Mouse (Mus musculus) limb, embryonic 15.5 days (tissue): ENCODE data around the gene Ankrd66. TPM values are rescaled to one million over a fixed set of nuclear protein-coding genes. Genes with fewer than 3 reads are reported as not detected.
"Not testable (repeated sequence)": the region's sequence is repeated elsewhere in the genome, so short reads cannot be mapped to it uniquely, and the experiment has no call there.

Source experiments
- ATAC-seq: fragments of 200-750 bp; cut with Nextera tagmentation; 2 replicates; pipeline ENCODE4 v1.8.0; 2017; ENCODE audit warnings: low read depth, moderate TSS enrichment; ENCODE audit not compliant: insufficient number of reproducible peaks, low FRiP score, low TSS enrichment
- H3K27ac ChIP-seq: fragments of 300-500 bp; sonication (generic); 2 replicates; pipeline ENCODE4 v1.5.1; 2015; ENCODE audit warnings: moderate library complexity, mild to moderate bottlenecking, inconsistent platforms
- H3K27me3 ChIP-seq: fragments of 300-500 bp; sonication (generic); 2 replicates; pipeline ENCODE4 v1.6.1; 2015; ENCODE audit warnings: inconsistent platforms
- H3K36me3 ChIP-seq: fragments of 300-500 bp; sonication (generic); 2 replicates; pipeline ENCODE4 v1.6.1; 2015; ENCODE audit warnings: inconsistent platforms
- H3K4me1 ChIP-seq: fragments of 300-500 bp; sonication (generic); 2 replicates; pipeline ENCODE4 v1.6.1; 2015; ENCODE audit warnings: inconsistent platforms
- H3K4me2 ChIP-seq: fragments of 300-500 bp; sonication (generic); 2 replicates; pipeline ENCODE4 v1.6.1; 2015; ENCODE audit warnings: mild to moderate bottlenecking, inconsistent platforms
- H3K4me3 ChIP-seq: fragments of 300-500 bp; sonication (generic); 2 replicates; pipeline ENCODE4 v1.5.1; 2015; ENCODE audit warnings: mild to moderate bottlenecking, inconsistent platforms
- H3K9ac ChIP-seq: fragments of 300-500 bp; sonication (generic); 2 replicates; pipeline ENCODE4 v1.6.1; 2015; ENCODE audit warnings: inconsistent platforms
- H3K9me3 ChIP-seq: fragments of 300-500 bp; sonication (generic); 2 replicates; pipeline ENCODE4 v1.6.1; 2016; ENCODE audit warnings: inconsistent platforms
- WGBS: fragments of 180-500 bp; shearing (Covaris S2); methylation state at CpG from one replicate; pipeline ENCODE4 v1.1.7; 2015; 5-methylcytosine and 5-hydroxymethylcytosine counted together
- polyA plus RNA-seq: library from polyadenylated mRNA; unstranded; fragments of >200 nt; fragmentation: Nextera tagmentation; extraction: Ambion mirVana; gene quantifications from 2 replicates; pipeline ENCODE4 v1.2.1, GENCODE M21; 2015

Gene Ankrd66
- polyA plus RNA-seq, 1 experiment from 2014 or later: 0.18 TPM

GRCm38 (mm10) chr17:43495502-43495901, 47.9 kb downstream of the Ankrd66 start:
- ATAC-seq: no peak
- H3K9ac ChIP-seq: no peak overlapping the region
- WGBS: 86% methylated on average over 5 of the region's 5 CpGs

DNA sequence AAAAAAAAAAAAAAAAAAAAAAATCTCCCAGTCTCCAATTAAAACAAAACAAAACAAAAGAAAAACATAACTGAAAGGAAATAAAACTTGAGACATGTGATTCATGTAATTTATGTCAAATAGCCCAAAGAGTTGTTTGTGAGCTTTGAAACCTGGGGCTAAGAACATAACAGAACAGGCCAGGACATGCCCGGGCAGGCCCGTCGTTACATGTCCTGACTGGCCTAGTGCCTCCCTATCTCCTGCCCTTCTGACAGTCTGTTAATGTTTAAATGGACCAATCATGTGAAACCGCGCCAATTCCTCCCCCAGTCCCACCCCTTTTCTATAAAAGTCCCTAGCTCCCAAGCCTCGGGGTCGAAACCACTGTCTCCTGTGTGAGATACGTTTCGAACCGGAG, 53.1 kb downstream of the Ankrd66 start:
- H3K4me3 ChIP-seq, H3K27me3 ChIP-seq, H3K4me2 ChIP-seq, H3K36me3 ChIP-seq, H3K27ac ChIP-seq, H3K9me3 ChIP-seq, H3K4me1 ChIP-seq, ATAC-seq, H3K9ac ChIP-seq: not testable (repeated sequence)
- WGBS: 95% methylated on average over 10 of the region's 10 CpGs

More at GRCm38 (mm10) chr17:43495502-43495901, 47.9 kb downstream of the Ankrd66 start:
- no peaks in the 10 kb centered on the region for H3K9me3 ChIP-seq
- no peak overlapping the region for H3K27ac ChIP-seq
- peaks cover 3% of the 10 kb centered on the region; the same call in 1 of the 2 replicates for H3K4me1 ChIP-seq
- no peaks in the 10 kb centered on the region for H3K27me3 ChIP-seq
- no peaks in the 10 kb centered on the region for H3K36me3 ChIP-seq
- H3K4me3 ChIP-seq: no peak overlapping the region
- H3K4me2 ChIP-seq: no peak overlapping the region

DNA sequence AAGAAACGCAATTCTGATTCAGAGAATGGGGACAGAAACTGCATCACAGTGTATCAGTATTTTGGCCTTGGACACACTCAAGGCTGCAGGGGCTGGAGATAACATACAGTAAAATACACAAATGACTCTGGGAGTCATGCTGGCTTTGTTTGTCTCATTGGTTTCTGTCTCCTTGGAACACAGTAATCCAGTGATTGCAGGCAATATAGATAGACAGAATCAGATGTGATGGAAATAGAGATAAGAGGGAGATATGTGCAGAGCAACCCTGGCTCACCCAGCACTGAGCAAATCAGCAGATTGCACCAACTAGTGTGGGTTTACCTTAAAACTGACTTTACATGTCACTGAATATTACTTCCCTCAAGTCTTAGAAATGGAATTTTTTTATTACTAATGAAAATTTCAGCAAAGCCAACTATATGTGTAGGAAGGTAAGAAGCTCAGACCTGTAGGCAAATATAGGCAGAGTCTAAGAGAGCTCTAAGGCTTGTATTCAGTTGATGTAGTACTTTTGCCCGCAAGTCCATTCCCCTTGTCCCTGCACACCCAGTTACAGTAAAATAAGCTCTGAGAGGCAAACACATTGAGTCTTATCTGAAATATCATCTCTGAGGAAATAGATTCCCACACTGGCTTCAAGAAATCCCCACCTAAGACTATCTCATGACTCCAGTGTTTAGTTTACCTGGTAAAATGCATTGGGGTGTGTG, 54.8 kb downstream of the Ankrd66 start:
- Histone ChIP-seq H3K27ac (no peak overlapping the region), H3K9ac (no peak overlapping the region), H3K9me3 (no peaks in the 10 kb centered on the region), H3K27me3 (no peaks in the 10 kb centered on the region), H3K36me3 (no peaks in the 10 kb centered on the region), H3K4me3 (no peak overlapping the region), H3K4me1 (peaks cover 3% of the 10 kb centered on the region; the same call in 1 of the 2 replicates), H3K4me2 (no peak overlapping the region)
- ATAC-seq: no peak
- 85% methylated on average over 2 of the region's 2 CpGs for WGBS

DNA sequence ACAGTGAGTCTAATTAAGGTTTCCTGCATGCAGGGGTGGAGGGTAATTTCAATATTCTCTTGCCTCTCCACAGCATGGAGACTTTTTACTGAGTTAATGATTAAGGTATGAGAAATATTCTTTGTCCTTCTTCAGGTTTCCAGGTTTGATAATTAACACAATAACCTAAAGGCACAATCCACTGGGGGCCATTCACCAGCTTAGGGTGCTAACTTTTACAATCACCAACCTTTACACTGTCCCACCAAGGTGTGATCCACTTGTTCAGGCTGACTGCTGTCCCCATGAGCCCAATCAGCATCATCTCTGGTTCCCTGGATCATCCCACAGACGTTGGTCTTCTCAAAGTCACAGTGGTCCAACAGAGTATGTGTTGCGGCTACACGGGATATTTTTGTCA, 57.5 kb downstream of the Ankrd66 start:
- Histone ChIP-seq H3K9me3 (no peaks in the 10 kb centered on the region), H3K4me3 (no peak overlapping the region), H3K4me1 (no peaks in the 10 kb centered on the region), H3K36me3 (no peaks in the 10 kb centered on the region), H3K4me2 (no peak overlapping the region), H3K27me3 (no peaks in the 10 kb centered on the region), H3K9ac (no peak overlapping the region), H3K27ac (no peak overlapping the region)
- WGBS: 85% methylated on average over 3 of the region's 3 CpGs
- no peak for ATAC-seq

Other genes with a start within 250 kb of the Ankrd66 start
- 13.4 and 13.7 TPM in 2 replicates for gene Adgrf5, start 183.2 kb downstream of the Ankrd66 start, polyA plus RNA-seq
- 0.08 and 0.15 TPM in 2 replicates for gene Mep1a, start 40.8 kb downstream of the Ankrd66 start, polyA plus RNA-seq
- gene Pla2g7, start 24.5 kb upstream of the Ankrd66 start, polyA plus RNA-seq: 12.3 and 16.0 TPM in 2 replicates
- 0.14 TPM in 1 of 2 replicates, not detected in the other for gene Tdrd6, start 86.7 kb upstream of the Ankrd66 start, polyA plus RNA-seq
- gene Slc25a27, start 123.6 kb upstream of the Ankrd66 start, polyA plus RNA-seq: 27.5 and 31.8 TPM in 2 replicates
- gene Cyp39a1, start 123.8 kb upstream of the Ankrd66 start, polyA plus RNA-seq: 23.9 and 27.0 TPM in 2 replicates